Mouse (Mus musculus) lung, postnatal 0 days (tissue): ENCODE data around the gene Nampt.

Experiments used
- CTCF ChIP-seq: IDR thresholded peaks from 2 replicates; pipeline ENCODE4 v1.5.1; 2016; ENCODE audit warnings: antibody characterized with exemption, mild to moderate bottlenecking
- EP300 ChIP-seq: IDR thresholded peaks from 2 replicates; pipeline ENCODE4 v1.6.1; 2016; ENCODE audit warnings: antibody characterized with exemption, mild to moderate bottlenecking, control low read depth

DNA sequence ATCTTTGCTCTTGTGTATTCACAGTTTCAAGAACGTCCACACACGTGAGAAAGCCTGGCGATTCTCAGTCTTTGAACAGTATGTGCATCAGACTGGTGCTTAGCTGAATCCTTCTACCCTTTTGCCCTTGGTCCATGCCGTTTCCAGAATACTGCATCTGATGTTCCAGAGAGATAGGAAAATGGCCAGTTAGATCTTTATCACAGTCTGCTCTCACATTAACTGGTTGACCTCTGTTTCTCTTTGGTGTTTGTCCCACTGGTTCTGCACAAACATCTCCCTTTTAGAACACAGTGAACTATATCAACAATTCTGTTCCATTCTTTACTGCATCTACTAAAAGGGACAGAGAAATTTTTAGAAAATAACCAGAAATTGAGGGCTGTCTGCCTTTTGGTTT lies 48.6 kb upstream of the Nampt start:
- TF ChIP-seq CTCF (no peak), EP300 (no peak)
